Mouse (Mus musculus): ENCODE data around the gene Tyms.

Tyms gene

DNA sequence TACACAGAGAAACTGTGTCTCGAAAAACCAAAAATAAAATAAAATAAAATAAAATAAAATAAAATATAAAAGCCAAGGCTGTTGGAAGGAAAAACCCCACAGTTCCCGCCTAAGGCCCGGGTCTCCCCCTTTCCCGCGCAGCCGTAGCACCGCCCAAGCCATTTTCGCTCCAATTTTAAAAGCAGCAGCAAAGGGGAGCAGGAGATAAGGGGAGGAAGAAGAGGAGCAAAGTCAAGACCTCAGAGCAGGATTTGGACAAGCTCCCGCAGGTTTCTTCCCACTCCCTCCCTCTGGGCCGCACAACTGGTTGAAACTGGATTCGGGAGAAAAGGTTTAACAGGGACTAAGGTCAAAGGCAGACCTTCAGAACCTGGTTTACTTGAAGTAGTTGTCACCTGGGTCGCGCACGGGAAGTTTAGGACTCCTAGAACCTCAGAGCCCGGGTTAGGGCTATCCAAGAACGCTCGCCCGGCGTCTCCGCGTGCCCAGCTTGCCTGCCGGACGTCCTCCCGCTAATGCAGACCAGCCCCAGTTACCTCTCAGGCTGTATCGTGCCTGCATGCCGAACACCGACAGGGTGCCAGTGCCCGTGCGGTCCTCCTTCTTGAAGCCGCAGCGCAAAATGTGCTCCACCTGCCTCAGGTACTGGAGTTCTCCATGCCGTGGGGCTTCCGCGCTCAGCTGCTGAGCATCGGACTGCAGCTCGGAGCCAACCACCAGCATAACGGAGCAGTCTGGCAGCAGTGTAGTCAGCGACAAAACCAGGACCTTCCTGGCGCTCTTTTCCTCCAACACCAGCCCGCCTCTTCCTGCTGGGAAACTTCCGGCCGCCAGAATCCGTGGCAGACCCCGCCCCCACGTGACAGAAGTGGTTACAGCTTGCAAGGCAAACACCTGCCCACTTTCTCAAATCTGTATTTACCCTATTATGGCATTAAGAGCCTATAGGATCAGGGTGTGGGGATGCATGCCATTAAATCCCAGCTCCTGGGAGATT, at the start of gene Tyms:
TSS of gene Tyms (minus strand) at position 793 of the 997 bp plus-strand sequence.
- DNase-seq: peak; percentile 88 to 91

DNA sequence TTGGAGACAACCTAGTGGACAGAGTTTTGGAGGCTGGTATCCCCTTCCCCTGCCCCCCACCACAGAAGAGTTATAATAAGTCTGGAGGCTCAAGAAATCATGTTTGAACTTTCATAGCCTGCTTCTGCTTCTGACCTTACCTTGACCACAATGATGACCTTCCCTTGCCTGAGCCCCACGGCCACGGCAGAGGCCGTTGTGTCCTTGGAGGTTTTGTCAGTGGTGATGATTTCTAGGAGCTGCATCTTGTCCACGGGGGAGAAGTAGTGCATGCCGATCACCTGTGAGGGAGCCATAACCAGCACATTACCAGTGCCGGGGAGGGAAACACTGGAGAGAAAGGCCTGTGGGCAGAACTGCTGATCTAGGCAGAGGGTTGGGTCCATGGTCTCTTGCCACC, 49.1 kb upstream of the Tyms start:
- DNase-seq: no peak

DNA sequence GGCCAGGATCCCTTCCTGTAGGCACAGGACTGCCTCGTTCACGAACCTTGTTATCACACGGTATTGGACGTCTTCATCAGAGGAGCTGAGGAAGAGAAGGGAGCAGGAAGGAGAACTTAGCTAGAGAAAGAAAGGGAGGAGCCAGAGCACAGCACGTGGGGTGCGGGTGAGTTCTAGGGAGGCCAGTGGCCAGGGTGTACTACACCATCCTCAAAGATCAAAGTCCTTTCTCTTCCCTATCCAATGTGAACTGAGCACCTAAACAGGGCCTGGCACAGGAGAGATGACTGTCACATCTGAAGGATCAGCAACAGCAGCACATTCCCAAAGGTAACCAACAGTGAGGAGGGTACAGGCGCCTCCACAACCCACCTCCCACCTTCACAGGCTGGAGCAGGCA, 46.7 kb upstream of the Tyms start:
- peak in 1 of 2 experiments; percentile 34 for DNase-seq

DNA sequence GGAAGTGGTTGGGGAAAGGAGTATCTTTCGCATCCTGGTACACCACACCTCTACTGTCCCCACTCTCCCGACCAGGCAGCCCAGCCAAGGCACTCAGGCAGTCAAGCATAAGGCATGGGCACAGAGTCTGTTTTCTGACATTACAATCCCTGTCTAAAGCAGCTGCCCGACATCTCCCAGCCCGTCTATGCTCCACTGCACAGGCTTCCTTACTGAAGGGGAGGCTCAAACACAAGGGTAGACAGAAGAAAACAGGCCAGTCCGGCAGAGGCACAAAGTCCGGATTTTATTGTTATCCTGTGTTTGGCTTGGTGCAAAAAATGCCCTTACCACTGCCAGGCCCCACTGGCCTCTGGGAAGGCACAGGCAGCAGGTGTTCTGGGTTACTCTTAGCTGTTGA, 45.7 kb upstream of the Tyms start:
- DNase-seq: peak in 1 of 2 experiments; percentile 50

DNA sequence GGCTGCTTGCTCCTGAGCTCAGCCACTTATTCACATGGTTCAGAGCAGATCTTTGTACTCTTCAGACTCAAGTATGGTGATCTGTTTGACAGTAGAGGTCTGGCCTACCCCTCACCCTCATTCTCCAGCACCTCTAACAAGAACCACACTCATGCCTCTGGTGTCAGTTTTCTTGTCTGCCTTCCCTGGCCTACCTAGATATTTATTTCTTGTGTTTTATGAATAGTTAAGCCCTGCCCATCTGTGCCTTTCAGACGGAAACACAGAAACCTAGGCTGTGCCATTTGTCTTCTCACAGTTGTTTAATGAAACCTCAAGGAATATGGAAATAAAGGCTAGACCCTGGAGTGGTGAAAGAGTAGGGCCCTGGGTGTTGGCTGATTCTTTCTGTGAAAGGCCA, 44.6 kb upstream of the Tyms start:
- DNase-seq: no peak

DNA sequence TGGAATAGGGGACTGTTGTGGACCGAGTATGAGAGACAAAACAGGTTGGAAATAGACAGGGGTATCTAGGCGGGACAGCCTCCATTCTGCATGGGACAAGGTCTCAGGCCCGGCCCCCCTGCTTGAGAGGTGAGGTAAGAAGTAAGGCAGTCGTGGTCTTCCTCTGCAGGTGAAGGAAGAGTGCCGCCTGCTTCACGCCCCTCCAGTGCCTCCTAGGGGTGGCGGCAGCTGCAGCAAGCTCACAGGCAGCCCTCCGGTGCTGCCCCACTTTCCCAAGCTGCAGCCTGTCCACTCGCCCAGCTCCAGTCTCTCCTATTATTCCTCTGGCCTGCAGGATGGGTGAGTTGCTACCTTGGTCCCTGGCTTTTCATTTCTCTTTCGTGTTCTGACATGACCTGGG, 42.3 kb upstream of the Tyms start:
- DNase-seq: peak in 1 of 2 experiments; percentile 39

DNA sequence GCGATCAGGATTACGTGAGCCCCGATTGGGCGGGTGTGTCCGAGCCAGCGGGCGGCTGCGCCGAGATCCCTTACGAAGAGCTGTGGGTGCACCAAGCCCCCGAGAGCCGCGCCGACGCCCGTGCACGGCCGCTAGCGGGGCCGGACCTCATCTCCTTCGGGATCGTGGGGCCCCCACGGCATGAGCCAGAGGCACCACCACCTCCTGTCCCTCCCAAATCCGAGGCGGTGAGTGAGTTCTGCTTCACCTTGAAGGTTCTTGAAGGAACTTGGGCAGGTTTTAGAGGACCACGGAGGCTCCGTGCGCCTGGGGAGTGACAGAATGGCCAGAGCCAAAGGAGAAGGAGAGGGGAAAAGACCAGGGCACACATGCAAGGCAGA, 41.3 kb upstream of the Tyms start:
- DNase-seq: no peak

DNA sequence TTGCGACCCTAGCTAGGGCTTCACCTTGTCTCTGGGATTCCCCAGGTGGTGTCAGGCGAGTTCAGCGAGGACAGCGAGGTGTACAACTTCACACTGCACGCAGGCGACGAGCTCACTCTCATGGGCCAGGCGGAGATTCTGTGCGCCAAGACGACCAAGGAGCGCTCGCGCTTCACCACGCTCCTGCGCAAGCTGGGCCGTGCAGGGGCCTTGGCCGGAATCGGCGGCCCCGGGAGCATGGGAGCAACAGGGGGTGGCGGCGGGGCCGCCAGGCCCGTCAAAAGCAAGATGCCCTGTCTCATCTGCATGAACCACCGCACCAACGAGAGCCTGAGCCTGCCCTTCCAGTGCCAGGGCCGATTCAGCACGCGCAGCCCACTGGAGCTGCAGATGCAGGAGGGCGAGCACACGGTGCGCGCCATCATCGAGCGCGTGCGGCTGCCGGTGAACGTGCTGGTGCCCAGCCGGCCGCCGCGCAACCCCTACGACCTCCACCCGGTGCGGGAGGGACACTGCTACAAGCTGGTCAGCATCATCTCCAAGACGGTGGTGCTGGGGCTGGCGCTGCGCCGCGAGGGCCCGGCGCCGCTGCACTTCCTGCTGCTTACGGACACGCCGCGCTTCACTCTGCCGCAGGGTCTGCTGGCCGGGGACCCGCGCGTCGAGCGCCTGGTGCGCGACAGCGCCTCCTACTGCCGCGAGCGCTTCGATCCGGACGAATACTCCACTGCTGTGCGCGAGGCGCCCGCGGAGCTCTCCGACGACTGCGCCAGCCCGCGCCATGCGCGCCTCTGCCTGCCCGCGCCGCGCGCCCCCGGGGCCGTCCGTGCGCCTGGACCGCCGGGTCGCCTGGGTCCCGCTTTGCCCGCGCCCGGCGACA, 40.7 kb upstream of the Tyms start:
- DNase-seq: peak; percentile 89 to 92

DNA sequence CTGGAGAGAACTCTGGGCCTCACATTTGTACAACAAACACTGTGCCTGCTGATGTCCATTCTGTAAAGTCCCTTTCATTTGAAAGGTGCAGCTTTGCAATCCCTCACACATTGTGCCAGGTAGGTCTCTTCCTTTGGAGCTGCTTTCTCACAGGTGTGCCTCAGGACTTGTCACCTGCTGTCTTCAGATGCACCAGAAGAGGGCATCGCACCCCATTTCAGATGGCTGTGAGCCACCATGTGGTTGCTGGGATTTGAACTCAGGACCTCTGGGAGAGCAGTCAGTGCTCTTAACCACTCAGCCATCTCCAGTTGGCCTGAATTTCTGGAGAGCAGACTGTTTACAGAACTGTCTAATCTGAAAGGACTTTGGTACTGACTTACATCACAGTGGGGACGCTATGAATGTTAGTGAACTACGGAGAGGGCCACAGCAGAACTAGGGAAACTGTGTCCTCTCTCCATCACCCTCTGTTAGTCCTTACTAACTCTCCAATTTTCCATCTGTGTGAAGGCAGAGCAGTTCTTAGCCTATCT, 39.2 kb upstream of the Tyms start:
- DNase-seq: no peak

DNA sequence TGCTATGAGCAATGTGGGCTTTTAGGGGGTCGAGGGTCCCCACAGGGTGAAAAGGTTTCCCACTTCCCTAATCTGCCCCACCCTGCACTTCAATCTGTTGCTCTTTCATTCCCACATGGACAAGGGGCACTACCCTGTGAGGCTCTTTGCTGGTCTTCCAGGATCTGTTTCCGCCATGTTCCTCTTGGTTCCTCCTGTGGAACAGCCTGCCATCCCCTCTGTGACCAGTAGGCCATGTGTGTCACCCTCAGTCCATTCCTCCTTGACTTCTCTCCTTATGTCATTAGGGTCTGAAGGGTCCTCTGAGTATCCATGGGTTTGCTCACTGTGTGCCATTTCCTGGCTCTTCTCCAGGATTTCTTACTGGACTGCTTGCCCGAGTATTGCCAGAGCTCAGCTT, 38.4 kb upstream of the Tyms start:
- DNase-seq: no peak

DNA sequence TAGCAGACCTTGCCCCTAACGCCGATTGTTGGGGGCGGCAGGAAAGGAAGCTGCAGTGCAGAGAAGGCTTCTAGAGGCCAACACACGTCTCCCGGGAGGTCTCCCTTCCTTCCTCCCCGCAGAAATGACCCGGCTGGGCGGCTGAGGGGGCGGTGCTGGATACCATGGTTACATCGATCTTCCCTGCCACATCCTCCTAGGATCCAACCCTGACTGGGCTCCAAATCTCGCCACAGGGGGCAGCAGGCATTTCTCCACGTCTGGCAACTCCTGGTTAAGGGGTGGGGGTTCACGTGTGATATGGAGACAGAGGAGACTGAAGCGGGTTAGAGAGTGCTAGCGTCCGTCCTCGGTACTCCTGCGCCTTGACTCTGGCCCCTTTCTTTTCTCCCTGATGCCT, 37.7 kb upstream of the Tyms start:
- peak; percentile 78 to 84 for DNase-seq

DNA sequence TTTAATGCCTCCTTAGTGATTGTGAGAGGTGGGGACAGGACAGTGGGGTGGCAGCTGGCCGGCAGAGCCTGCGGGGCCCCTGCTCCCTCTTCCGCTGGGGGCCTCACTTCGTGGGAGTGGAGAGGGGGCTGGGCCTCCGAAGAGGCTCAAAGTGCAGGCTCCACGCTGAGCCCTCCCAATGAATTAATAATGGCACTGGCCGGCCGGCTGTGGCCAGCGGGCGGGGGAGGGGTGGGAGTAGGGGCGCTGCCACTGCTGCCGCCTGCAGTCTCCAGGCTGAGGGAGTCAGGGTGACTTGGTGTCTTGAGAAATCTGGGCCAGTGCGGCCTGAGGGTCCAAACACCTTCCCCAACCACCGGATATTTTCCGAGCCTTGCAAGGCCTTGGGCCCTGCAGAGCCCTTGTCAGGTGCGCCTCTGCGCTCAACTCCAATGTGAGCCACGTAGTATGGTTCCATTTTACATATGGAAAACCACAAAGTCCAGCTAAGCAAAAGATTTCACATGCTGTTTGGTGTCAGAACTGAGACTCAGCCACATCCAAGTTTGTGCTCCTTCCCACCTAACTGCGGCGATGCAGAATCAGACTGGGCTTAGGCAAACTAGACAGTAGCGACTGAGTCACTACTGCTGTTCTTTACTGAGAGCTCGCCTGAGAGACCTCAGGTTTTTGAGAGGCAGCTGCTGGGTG, 37.1 kb upstream of the Tyms start:
- peak; percentile 52 to 66 for DNase-seq

DNA sequence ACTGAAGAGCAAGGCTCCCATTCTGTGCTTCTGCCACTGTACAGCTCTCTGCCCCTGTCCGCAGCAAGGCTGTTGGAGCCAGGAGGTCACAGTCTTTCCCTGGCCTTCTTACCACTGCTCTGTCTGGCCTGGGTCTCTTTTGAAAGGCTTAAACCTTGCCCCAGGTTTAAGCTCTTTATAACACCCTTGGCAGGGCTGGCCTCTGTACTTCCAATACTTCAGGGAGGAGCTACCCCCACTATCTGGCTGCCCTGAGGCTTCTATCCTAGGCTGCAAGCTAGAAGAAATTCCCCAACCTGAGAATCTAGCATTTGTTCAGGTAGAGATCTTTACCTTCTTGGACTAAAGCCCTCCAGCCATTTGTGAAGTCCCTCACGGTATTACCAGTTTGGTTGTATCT, 36.5 kb upstream of the Tyms start:
- DNase-seq: no peak

DNA sequence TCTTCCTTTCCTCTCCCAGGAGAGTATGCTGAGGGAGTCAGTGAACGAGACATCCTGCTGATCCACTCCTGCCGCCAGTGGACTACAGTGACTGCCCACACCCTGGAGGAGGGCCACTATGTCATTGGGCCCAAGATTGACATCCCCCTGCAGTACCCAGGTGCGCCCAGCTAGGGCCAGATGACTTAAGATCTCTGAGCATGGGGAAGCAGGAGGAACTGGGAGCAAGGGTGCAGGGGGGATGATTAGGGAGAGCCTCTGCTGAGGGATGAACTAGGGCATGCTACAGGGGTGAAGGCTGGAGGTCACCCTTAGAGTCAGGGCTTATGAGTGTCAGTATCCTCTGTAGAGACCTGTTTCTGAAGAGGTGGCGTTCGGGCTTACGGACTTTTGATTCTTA, 34.8 kb upstream of the Tyms start:
- DNase-seq: no peak

DNA sequence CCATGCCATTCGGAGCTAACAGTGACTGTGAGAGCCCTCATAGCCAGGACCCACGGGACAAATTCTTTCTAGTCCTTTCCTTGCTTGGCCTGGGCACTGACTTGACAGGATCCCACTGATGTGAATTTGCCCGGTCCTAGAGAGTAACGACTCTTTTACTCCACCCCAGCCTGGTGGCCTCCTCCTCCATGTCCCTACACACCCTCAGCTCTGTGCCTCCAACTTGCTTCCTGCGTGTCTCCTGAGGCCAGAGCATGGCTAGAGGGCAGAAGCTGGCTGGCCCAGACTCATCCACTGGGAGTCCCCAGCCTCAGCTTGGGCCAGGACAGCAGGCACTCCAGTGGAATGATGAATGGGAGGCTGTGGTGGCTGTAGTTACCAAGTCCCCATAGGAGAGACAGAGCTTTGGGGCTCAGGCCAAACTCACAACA, 34.2 kb upstream of the Tyms start:
- DNase-seq: peak in 1 of 2 experiments; percentile 27

DNA sequence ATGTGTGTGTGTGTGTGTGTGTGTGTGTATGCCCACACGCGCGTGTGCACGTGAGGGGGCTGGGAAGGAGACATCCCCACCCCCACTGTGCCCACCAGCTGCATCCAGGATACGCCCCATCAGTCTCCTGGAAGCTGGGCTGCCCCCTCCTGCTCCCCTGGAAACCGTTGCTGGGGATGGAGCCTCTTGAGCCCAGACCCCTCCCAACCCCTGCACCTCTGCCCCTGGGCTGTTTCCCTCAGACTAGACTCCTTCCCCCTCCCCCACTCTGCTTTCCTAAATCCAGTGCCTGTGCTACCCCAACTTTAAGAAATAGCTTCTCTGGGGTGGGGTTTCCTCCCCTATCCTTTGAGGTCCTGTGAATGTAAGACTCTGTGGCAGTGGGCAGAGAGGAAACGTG, 33.8 kb upstream of the Tyms start:
- no peak for DNase-seq

DNA sequence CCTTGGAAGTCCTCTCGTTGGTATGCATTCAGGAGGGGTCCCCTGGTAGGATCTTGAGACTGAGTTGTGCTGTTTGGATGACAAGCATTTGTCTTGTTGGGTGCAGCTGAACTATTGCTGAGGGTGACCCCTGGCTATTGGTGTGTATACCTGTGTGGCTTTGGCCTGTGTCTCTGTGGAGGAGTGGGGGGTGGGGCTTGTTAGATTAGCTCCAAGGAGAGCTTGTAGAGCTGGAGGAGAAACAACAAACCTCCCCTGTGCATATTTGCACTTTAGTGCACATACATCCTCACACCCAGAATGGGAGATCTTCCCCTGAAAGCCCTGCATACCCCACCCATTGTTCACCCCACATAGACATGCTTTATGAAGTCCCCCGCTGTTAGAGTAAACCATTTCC, 33.3 kb upstream of the Tyms start:
- no peak for DNase-seq

DNA sequence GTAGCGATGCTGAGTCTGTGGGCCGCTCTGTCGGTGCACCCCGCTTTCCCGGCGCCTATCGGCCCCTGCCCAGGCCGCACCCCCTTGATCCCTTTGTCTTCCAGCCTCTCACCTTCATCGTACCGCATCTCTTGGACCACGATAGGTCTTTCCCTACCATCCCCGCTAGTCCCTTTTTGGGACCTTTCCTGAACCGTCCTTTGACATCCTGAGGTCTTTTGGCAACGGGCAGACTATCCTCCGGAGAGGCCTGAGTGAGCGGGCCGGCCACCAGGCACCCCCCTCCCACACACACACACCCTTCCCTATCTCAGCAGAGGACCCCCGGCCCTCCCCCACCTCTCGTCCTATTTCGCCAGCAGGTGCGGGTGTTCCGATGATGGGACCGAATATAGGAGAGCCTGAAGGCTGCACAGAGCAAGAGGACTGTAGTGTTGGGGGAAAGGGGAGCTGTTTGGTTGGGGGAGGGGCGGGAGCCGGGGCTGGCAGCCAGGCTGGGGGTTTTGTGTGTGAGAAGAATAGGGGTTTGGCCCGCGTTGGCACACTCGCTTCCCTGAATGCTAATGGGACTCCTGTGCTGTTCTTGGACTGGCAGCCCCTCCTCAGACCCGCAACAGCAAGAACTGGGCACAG, 32.4 kb upstream of the Tyms start, which contains the start of gene 3110082J24Rik:
TSS of gene 3110082J24Rik (minus strand) at position 419 of the 633 bp plus-strand sequence.
- no peak for DNase-seq

DNA sequence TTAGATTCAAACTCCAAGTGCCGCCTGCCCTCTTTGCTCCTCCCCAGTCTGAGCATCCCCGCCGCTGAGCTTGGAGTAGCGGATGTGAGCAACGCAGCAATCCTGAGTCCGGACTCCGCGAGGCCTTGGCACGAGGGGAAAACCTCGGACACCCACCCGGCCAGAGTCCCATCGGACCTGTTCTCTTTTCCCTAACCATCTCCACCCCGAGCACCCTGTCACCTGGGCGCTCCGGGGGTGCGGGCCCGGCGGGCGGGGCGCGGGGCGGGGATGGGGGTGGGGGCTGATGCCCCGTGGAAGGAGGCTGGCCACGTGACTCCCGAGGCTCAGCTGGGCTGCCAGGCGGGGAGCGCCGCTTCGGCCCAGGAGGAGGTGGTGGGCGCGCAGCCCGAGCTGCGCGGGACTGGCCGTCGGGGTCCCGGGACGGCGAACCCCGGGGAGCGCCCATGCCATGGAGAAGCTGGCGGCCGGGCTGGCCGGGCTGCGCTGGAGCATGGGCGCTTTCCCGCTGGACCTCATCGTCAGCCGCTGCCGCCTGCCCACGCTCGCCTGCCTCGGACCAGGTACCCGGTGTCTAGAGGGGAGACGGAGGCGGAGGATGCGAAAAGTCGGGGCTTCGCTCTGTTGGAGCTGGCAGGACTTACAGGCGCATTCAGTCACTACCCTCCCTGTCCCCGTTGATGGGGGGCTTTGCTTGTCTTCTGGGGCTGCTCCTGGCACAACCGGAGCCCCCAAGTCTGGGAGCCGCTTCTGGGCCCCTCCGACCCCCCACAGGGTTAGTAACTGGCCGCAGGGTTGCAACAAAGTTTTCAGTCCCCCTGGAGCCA, 31.6 kb upstream of the Tyms start, which contains the start of gene Garem2:
TSS of gene Garem2 (plus strand) at position 321 of the 827 bp plus-strand sequence.
- peak; percentile 55 to 67 for DNase-seq

DNA sequence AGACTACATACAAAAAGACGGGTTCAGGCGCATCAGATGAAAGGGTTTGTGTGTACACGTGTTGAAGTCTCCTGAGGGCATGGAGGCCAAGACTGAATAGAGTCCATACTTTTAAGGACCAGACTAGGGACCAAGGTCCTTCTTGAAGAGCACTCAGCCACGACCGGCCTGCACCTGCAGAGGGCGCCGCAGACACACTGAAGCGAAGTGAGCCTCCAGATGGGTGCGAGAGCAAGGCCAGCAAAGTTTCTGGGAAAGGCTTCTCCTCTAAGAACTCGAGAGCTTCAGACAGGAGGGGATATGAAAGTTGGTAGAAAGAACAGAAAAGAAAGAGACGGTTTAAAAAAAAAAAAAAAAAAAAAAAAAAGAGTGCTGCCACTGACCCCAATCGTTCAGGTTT, 30.9 kb upstream of the Tyms start:
- peak; percentile 77 to 83 for DNase-seq

DNA sequence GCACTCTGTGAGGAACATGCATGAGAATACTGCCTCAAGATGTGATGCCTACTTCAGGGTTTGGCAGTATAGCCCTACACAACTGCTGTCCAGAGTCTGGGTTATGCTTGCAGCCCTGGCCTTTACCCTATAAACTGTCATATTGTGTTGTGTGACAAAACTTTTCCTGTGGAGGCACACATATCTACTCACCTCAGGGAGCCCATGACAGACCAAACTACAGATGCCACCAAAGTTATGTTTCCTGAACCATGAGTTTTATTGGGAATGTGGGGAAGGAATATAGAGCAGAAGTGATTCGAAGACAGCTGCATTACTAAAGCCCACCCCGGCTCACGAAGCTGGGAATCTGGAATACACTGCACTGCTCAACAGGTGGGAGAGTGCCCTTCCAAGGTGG, 29.9 kb upstream of the Tyms start:
- no peak for DNase-seq
